Mouse (Mus musculus) spleen, postnatal 4 days (tissue): ENCODE data around the gene Eepd1.
A peak's percentile ranks its signal among the peaks of the same experiment; 100 is the strongest.
"Not testable (repeated sequence)": the region's sequence is repeated elsewhere in the genome, so short reads cannot be mapped to it uniquely, and the experiment has no call there.

Source experiments
- DNase-seq, 2 experiments: peaks; one replicate each; pipeline ENCODE4 v3.0.0; 2022; ENCODE audit warnings: low spot score in 2 of 2

Eepd1 gene

GRCm38 (mm10) chr9:25481344-25482095, at the start of gene Eepd1:
Eepd1 (plus strand) TSS chr9:25481547.
- DNase-seq, result peak; percentile 91 to 95

DNA sequence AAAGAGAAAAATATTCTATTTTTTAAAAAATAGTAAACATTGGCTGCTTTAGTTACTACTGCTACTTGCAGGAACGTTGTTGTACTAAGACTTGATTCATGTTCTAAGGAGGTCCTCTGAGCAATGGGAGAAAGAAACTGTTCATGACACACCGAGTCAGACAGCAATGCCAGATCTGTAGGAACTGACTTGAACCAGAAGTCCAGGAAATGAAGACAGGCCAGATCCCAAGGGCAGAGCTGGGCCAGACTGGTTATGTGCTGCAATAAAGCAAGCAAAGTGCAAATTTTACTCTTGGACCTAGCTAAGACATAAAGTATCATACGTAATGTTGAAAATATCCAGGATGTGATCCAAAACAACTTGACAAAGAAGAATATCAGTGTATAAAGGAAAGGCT, 42.5 kb upstream of the Eepd1 start:
- DNase-seq, result no peak

GRCm38 (mm10) chr9:25440046-25440445, 41.3 kb upstream of the Eepd1 start:
- DNase-seq, result not testable (repeated sequence)

GRCm38 (mm10) chr9:25442041-25442440, 39.3 kb upstream of the Eepd1 start:
- DNase-seq, result no peak

GRCm38 (mm10) chr9:25443029-25443428, 38.3 kb upstream of the Eepd1 start:
- DNase-seq, result no peak

GRCm38 (mm10) chr9:25443546-25443945, 37.8 kb upstream of the Eepd1 start:
- no peak for DNase-seq

- DNase-seq, result no peak
These were observed 31.0 kb upstream of the Eepd1 start for GRCm38 (mm10) chr9:25450394-25450793.

DNA sequence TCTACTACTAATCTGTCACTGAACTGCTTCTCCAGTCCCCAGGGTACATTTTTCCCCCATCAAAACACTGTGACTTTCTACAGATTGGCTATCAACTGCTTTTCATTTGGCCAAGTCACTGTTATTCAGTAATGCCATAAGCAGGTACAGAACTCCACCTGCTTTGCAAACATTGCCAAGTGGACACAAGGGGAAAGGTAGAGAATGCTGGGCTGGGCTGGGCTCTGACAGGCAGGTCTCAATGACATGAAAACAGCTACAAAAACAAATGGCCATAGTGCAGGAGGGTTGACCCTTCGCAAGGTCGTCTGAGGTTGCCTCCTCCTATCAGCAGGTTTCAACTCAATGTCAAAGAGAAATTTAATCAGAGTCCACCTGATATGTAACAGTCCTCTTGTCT, 26.3 kb upstream of the Eepd1 start:
- no peak for DNase-seq

DNA sequence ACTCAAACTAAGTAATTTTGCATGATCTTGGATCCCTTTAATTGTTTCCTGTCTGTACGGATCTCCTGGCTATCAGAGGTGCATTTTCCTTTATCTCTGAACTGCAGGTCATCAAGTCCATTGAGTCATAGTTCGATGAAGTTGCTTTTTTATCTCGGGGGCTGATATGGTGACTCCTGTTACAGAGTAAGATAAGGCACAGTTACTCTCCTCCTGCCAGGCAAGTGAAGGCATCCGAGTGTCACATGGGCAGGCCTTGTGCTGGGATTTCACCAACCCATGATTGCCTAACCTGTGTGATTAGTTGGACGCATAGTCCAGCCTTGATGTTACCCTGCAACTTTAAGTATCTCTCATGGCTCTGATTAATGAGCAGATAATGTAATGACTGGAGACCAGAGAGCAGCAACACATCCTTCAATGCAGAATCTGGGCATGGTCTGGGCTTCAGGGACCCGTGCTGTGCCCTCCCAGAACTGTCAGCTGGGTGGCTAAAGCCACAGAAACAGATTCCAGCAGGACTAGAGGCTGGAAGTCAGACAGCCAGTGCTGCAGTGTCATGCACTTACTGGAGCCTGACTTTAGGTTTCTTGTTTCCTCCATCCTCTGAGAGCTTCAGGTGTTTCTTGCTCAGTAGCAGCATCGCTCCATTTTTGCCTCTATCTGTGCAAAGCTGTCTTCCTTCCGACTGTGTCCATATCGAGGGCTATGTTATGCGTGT, 20.4 kb upstream of the Eepd1 start:
- DNase-seq, result no peak

GRCm38 (mm10) chr9:25464305-25464704, 17.0 kb upstream of the Eepd1 start:
- no peak for DNase-seq

- no peak for DNase-seq
These were observed 1.8 kb upstream of the Eepd1 start for GRCm38 (mm10) chr9:25479392-25480020.

DNA sequence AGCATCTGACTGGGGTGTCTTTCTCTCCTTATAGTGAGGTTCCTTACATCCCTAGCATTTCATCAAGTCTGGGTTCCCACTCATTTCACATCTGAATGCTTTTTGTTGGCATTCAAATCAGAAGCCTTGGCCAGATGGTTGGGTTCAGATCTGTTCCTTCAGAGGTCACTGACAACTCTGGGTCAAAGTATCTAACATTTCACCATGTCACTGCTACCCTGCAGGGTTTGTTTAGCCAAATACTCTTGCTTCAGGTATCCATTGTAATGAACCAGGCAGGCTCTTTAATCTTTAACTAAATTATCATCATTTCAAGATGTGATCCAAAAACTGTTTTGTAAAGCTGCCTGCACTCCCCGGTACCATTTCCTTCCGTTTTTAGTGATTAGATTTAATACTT, 671 bp upstream of the Eepd1 start:
- DNase-seq, result no peak

DNA sequence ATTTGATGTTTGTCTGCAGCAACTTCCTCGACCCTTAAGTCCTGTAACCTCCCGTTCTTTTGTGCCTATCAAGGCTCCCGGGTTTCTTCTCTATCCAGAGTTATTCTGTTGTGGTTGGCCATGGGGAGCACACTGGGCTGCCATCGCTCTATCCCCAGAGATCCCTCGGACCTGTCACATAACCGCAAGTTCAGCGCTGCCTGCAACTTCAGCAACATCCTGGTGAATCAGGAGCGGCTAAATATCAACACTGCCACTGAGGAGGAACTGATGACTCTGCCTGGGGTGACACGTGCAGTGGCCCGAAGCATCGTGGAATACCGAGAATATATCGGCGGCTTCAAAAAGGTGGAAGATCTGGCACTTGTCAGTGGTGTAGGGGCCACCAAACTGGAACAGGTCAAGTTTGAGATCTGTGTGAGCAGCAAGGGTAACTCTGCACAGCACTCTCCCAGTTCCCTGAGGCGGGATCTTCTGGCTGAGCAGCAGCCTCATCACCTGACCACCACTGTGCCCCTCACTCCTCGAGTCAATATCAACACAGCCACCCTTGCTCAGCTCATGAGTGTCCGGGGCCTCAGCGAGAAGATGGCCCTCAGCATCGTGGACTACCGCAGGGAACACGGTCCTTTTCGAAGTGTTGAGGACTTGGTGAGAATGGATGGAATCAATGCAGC, 1.1 kb downstream of the Eepd1 start:
- no peak for DNase-seq

GRCm38 (mm10) chr9:25482999-25483347, 1.6 kb downstream of the Eepd1 start:
- DNase-seq, result no peak

- DNase-seq, result no peak
These were observed 2.7 kb downstream of the Eepd1 start for GRCm38 (mm10) chr9:25483931-25484618.

DNA sequence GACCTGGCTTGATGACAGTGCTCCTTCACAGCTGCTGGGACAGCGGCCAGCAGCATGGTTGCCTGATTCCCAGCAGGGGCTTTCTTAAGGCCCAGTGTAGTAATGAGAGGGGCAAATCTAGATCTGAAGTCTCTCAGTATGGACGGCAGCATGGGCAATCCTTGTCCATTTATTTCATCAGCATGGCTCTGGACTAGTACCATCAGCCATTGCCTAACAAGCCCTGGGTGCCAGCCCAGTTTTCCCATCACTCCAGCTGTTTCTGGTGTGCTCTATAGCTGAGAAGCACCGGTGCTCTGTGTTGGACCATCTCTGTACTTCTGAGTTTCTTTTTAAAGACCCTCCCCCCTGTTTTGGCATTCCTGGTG, 3.3 kb downstream of the Eepd1 start:
- DNase-seq, result no peak

- no peak for DNase-seq
These were observed 3.7 kb downstream of the Eepd1 start for GRCm38 (mm10) chr9:25485006-25485405.

DNA sequence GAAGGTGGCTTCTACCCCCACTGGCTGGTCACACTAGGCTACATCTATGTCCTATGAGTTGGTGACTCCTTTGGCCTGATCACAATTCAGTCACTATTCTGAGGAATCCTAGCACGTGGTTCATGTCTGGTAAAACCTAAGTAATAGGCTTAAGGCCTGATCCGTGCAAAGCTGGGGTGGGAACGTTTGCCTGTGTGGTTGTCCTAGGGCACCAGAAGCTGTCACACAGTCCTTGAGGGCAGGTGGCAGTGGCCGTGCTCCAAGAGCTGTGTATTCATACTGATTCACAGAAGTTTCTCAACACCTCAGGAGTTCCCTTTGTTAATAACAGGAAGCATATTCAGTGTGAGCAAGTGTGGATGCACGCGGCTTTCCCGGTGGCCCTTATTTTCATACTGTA, 4.1 kb downstream of the Eepd1 start:
- DNase-seq, result no peak

DNA sequence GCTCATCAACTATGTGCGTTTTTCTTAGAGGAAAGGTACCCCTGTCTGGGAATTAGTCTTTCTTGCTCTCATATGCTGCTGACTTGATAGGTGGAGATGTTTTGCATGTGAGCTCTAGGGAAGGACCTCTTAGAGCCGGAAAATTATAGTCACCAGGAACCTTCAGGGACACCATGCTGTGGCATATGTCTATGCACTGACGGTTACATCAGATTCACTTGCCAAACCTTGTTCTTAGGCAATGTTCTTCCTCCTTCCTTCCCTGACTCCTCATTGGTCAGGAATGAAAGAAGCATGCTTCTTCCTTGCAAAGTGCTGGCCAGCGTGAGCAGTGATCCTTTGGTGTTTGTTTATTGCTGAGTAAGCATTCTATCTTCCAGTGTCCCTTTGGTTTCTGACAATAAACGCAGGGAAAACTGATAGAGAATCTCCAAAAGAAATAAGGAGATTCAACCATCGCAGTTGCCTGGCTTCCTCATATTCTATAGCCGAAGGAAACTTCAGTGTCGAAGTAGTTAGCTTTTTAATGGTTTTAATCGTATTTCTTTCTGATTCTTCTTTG, 5.0 kb downstream of the Eepd1 start:
- DNase-seq, result no peak

GRCm38 (mm10) chr9:25487446-25488110, 6.2 kb downstream of the Eepd1 start:
- no peak for DNase-seq

- DNase-seq, result no peak
These were observed 7.2 kb downstream of the Eepd1 start for GRCm38 (mm10) chr9:25488581-25488980.
